Mouse (Mus musculus): ENCODE results near the gene Klrb1b.
A peak's percentile ranks its signal among the peaks of the same experiment; 100 is the strongest.

DNA sequence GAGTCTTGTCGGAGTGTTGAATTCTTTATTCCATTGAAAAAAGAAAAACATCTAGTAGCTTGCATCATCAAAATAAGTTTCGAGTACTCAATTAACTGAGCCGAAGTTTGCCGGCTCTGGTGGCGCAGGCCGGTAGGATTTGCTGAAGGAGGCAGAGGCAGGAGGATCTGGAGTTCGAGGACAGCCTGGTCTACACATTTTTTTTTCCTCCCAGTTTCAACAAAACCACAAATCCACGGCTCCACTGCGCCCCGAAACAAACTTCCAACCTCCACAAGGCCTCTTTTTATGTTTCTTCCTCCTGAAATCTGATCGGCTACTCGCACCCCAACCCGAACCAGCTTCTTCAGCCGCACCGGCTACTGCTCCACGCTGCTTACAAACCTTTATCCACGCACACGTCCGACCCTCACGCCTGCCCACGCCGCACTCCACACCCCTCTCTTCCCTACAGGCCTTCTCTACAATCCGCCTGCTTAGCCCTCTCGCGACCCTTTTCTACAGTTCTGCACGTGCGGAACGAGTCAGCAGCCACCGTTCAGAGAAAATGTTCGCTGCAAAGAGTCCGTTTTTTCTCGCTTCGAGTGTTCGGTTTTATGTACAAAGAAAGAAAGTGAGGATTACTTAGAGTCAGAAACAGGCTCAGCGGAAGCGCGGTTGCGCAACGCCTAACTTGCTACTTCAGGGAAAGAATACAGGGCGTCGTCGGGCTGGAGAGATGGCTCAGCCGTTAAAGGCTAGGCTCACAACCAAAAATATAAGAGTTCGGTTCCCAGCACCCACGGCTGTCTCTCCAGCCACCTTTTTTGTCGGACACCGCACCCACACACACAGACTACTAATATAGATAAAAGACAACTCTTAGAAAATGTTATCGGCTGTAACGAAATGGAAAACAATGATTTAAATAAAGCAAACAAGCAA is 12.5 kb upstream of the Klrb1b start:
- TF ChIP-seq POLR2A (IDR thresholded peaks at IDR 0.05; ENCODE audit: control insufficient read depth, extremely low read depth, insufficient read depth, low read length, poor library complexity) (0 out of 2 replicates have a peak, but pooled peaks have one; percentile 9), CTCF (IDR thresholded peaks at IDR 0.05; ENCODE audit: borderline replicate concordance, control insufficient read depth, extremely low read depth, insufficient read depth, low read length, poor library complexity) (0 out of 2 replicates have a peak, but pooled peaks have one; percentile 22)

Measured in thymus, adult 2 months (tissue).